In the genomic region with DNA sequence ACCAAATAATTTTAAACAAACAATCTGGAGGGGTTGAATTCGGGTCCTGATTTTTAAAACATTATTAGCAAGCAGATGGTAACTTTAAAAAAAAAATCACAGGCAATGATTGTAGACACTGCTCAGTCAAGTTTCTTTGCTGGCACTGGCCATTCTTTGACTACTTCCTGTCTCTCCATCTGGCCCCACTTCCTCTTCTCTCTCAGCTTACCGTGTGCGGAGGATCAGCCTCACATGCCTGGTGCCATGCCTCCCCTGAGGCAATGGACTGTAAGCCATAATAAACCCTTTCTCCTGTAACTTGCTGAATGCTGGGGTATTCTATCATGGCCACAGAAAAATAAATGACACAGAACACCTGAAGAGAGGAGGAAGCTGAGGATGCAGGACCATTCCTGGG, we compare ENCODE assay signal across 23 mouse cellular contexts. TPM values are rescaled to one million over a fixed set of nuclear protein-coding genes. Genes with fewer than 3 reads are reported as not detected.
DNase-seq lines count a peak whose midpoint lies in the region; ATAC-seq and TF ChIP-seq lines count a peak whose summit lies in the region.
"Had no signal": no experiment of that assay in that cellular context is flagged by ENCODE, and none has a peak within 500 bp of the region (broad histone marks: within the 10 kb centered on the region; RNA-seq: fewer than 3 reads in every experiment).

No protein-coding gene starts in this region.

- H3K4me3 ChIP-seq in forebrain, postnatal 0 days (ENCODE audit: low read depth, low read length): no peak overlapping the region
- H3K4me3 ChIP-seq in forebrain, embryonic 12.5 days (replicated peaks): no peak overlapping the region
- no peak overlapping the region for H3K4me3 ChIP-seq in MEL (ENCODE audit: control insufficient read depth in 1 of 2, insufficient read depth in 1 of 2, low read depth in 2 of 2, low read length in 2 of 2)
- H3K4me3 ChIP-seq: forebrain, embryonic 15.5 days; heart, embryonic 15.5 days; hindbrain, embryonic 15.5 days; midbrain, embryonic 12.5 days had no signal

- TF ChIP-seq POLR2A in MEL (IDR thresholded peaks at IDR 0.05; ENCODE audit: control insufficient read depth in 1 of 2, insufficient read depth in 1 of 2, low read depth in 1 of 2, low read length in 2 of 2, poor library complexity in 1 of 2): no peak

- peak; percentile 14 for DNase-seq in forebrain, postnatal 0 days
- peak; percentile 30 for DNase-seq in MEL (ENCODE audit: low read depth, low spot score)
- DNase-seq in cerebellum, postnatal 4 days (ENCODE audit: low spot score in 2 of 2): no peak
- DNase-seq in embryo, embryonic 9.5 days (ENCODE audit: extremely low spot score): no peak
- DNase-seq in gastrocnemius, postnatal 36 days: no peak
- DNase-seq: adrenal gland, postnatal 10 days; cerebellum, adult 8-10 months; cerebellum, postnatal 36 days; gastrocnemius, postnatal 25 days; heart, postnatal 4 days; kidney, adult 2 months; kidney, postnatal 10 days; lung, postnatal 10 days; retina, postnatal 1 day; right cerebral cortex, postnatal 25 days; thymus, adult 18-20 months; thymus, postnatal 4 days had no signal

- no peaks in the 10 kb centered on the region for H3K79me2 ChIP-seq in MEL (ENCODE audit: control insufficient read depth, insufficient read depth, low read length, poor library complexity)

- intact Hi-C loops in gastrocnemius, postnatal 36 days (cut with DNase I): no loop called here

- no peak overlapping the region for H3K9ac ChIP-seq in forebrain, postnatal 0 days
- H3K9ac ChIP-seq in forebrain, embryonic 12.5 days: no peak overlapping the region
- no peak overlapping the region for H3K9ac ChIP-seq in MEL (ENCODE audit: control insufficient read depth, low read depth, low read length, poor library complexity, severe bottlenecking)
- H3K9ac ChIP-seq: forebrain, embryonic 15.5 days; heart, embryonic 15.5 days; hindbrain, embryonic 15.5 days; midbrain, embryonic 12.5 days had no signal

- no peak overlapping the region for H3K4me2 ChIP-seq in forebrain, postnatal 0 days (ENCODE audit: low read depth)
- no peak overlapping the region for H3K4me2 ChIP-seq in forebrain, embryonic 12.5 days
- H3K4me2 ChIP-seq: forebrain, embryonic 15.5 days; heart, embryonic 15.5 days; hindbrain, embryonic 15.5 days; midbrain, embryonic 12.5 days had no signal

- no peaks in the 10 kb centered on the region for H3K4me1 ChIP-seq in forebrain, postnatal 0 days (ENCODE audit: insufficient read depth)
- no peaks in the 10 kb centered on the region for H3K4me1 ChIP-seq in forebrain, embryonic 12.5 days
- peaks cover 0 to 8% of the 10 kb centered on the region in 2 experiments; a peak in 2 of 4 replicates for H3K4me1 ChIP-seq in MEL (ENCODE audit: control insufficient read depth in 1 of 2, insufficient read depth in 2 of 2, low read length in 2 of 2)
- H3K4me1 ChIP-seq: hindbrain, embryonic 15.5 days; midbrain, embryonic 12.5 days had no signal

- TF ChIP-seq EP300 in MEL (IDR thresholded peaks at IDR 0.05; ENCODE audit: low read depth in 1 of 2, low read length in 2 of 2): no peak

- no peak for TF ChIP-seq RAD21 in MEL (IDR thresholded peaks at IDR 0.05; ENCODE audit: low read depth, low read length)

- H3K27ac ChIP-seq in forebrain, postnatal 0 days (ENCODE audit: low read depth, low read length): no peak overlapping the region
- H3K27ac ChIP-seq in forebrain, embryonic 12.5 days: no peak overlapping the region
- H3K27ac ChIP-seq in MEL (ENCODE audit: control insufficient read depth, low read depth, low read length): no peak overlapping the region
- H3K27ac ChIP-seq: forebrain, embryonic 15.5 days; heart, embryonic 15.5 days; hindbrain, embryonic 15.5 days; midbrain, embryonic 12.5 days had no signal

- no peak for ATAC-seq in forebrain, postnatal 0 days
- no peak for ATAC-seq in forebrain, embryonic 12.5 days (ENCODE audit: low FRiP score)
- ATAC-seq in megakaryocyte, adult 5-6 weeks (ENCODE audit: poor library complexity, severe bottlenecking): peak; percentile 98
- ATAC-seq: forebrain, embryonic 15.5 days had no signal

- WGBS in forebrain, postnatal 0 days: 52% methylated on average over 3 of the region's 3 CpGs
- WGBS in forebrain, embryonic 12.5 days: 81% methylated on average over 3 of the region's 3 CpGs

- H3K27me3 ChIP-seq in forebrain, postnatal 0 days (ENCODE audit: insufficient read depth, low read length): no peaks in the 10 kb centered on the region
- no peaks in the 10 kb centered on the region for H3K27me3 ChIP-seq in forebrain, embryonic 12.5 days
- H3K27me3 ChIP-seq in MEL (ENCODE audit: control insufficient read depth in 1 of 2, insufficient read depth in 2 of 2, low read length in 2 of 2): 0 out of 4 replicates have a peak, but pooled peaks cover 0 to 1% of the 10 kb centered on the region in 2 experiments
- H3K27me3 ChIP-seq: forebrain, embryonic 15.5 days; heart, embryonic 15.5 days; hindbrain, embryonic 15.5 days; midbrain, embryonic 12.5 days had no signal

- no peak for TF ChIP-seq CTCF in forebrain, postnatal 0 days (IDR thresholded peaks at IDR 0.05; ENCODE audit: low read depth)
- no peak for TF ChIP-seq CTCF in MEL (IDR thresholded peaks at IDR 0.05 in 2 of 3, conservative IDR thresholded peaks at IDR 0.05 in 1 of 3; ENCODE audit: control insufficient read depth in 1 of 3, insufficient read depth in 1 of 3, low read depth in 2 of 3, low read length in 3 of 3, poor library complexity in 1 of 3, severe bottlenecking in 1 of 3)

- H3K9me3 ChIP-seq in forebrain, postnatal 0 days (ENCODE audit: low read length): no peaks in the 10 kb centered on the region
- no peaks in the 10 kb centered on the region for H3K9me3 ChIP-seq in forebrain, embryonic 12.5 days
- no peaks in the 10 kb centered on the region for H3K9me3 ChIP-seq in MEL (replicated peaks; ENCODE audit: insufficient read depth, low read length)
- H3K9me3 ChIP-seq: forebrain, embryonic 15.5 days; heart, embryonic 15.5 days; hindbrain, embryonic 15.5 days; midbrain, embryonic 12.5 days had no signal

- H3K36me3 ChIP-seq in forebrain, postnatal 0 days (ENCODE audit: insufficient read depth): no peaks in the 10 kb centered on the region
- H3K36me3 ChIP-seq in forebrain, embryonic 12.5 days (replicated peaks): no peaks in the 10 kb centered on the region
- H3K36me3 ChIP-seq in MEL (ENCODE audit: control insufficient read depth in 1 of 2, insufficient read depth in 2 of 2, low read length in 2 of 2): peaks cover 0 to 7% of the 10 kb centered on the region in 2 experiments; a peak in 2 of 4 replicates
- H3K36me3 ChIP-seq: forebrain, embryonic 15.5 days; heart, embryonic 15.5 days; hindbrain, embryonic 15.5 days; midbrain, embryonic 12.5 days had no signal

TF ChIP-seq in MEL, 35 proteins besides CTCF, POLR2A, EP300 and RAD21:
- TF ChIP-seq POLR2AphosphoS5 (IDR thresholded peaks at IDR 0.05; ENCODE audit: borderline replicate concordance, low read depth, low read length): no peak
- TF ChIP-seq MYC (IDR thresholded peaks at IDR 0.05; ENCODE audit: low read depth, low read length): 0 out of 2 replicates have a peak, but pooled peaks have one; percentile 20

RNA-seq across cellular contexts. Expression of a gene that starts 48.8 kb away (rescaled TPM):
- total RNA-seq in forebrain, postnatal 0 days (2014; rRNA removed): 8.3 and 15.9 TPM in 2 replicates
- 10.2 and 11.1 TPM in 2 replicates for polyA plus RNA-seq in forebrain, postnatal 0 days (2015; fragmentation: Nextera tagmentation; extraction: Ambion mirVana)
- 7.8 and 9.9 TPM in 2 replicates for polyA plus RNA-seq in forebrain, embryonic 12.5 days (2016; fragmentation: Nextera tagmentation; extraction: Ambion mirVana)
- total RNA-seq in MEL (2012; rRNA removed): 15.8 and 15.9 TPM in 2 replicates
- 10 to 100 TPM in 1 of 2 experiments, not detected in 1; 21.6 TPM for polyA plus RNA-seq in MEL (2012; ENCODE audit: insufficient read depth in 1 of 2, insufficient read length in 2 of 2, low read depth in 1 of 2, low replicate concordance in 2 of 2, missing spikeins in 1 of 2)
- total RNA-seq in megakaryocyte, adult 5-6 weeks (2015): 5.7 and 11.9 TPM in 2 replicates
- 11.6 and 14.3 TPM in 2 replicates for total RNA-seq in megakaryocyte, adult 5-6 weeks (2017)
- total RNA-seq in gastrocnemius, postnatal 36 days (2021): 100 to 1,000 TPM in 1 of 2 experiments, 10 to 100 TPM in 1; 71.8 to 106 TPM

Comparison
In these comparisons a context has a peak if more than half of its experiments do, and no peak if none do; other contexts are left out.
1. DNase-seq: peak in forebrain, postnatal 0 days (single experiment) and MEL (single experiment); none in cerebellum, postnatal 4 days (0 of 2), embryo, embryonic 9.5 days (single experiment) and gastrocnemius, postnatal 36 days (0 of 2).